Mouse (Mus musculus): ENCODE results near the gene Mus81.

GRCm38 (mm10) chr19:5513005-5513349, 24.8 kb upstream of the Mus81 start:
- TF ChIP-seq POLR2A (IDR thresholded peaks at IDR 0.05; ENCODE audit: borderline replicate concordance, control insufficient read depth, low read depth, low read length) (no peak), CTCF (IDR thresholded peaks at IDR 0.05; ENCODE audit: control insufficient read depth, insufficient read depth, low read length) (no peak)

All from bone marrow, adult 2 months (tissue).